Mouse (Mus musculus) kidney, postnatal 4 days (tissue): Measurements from ENCODE around the gene Myb.

Experiments used
- DNase-seq, 2 experiments: peaks; one replicate each; pipeline ENCODE4 v3.0.0; 2021; ENCODE audit warnings: mixed read lengths in 2 of 2

Gene Myb

DNA sequence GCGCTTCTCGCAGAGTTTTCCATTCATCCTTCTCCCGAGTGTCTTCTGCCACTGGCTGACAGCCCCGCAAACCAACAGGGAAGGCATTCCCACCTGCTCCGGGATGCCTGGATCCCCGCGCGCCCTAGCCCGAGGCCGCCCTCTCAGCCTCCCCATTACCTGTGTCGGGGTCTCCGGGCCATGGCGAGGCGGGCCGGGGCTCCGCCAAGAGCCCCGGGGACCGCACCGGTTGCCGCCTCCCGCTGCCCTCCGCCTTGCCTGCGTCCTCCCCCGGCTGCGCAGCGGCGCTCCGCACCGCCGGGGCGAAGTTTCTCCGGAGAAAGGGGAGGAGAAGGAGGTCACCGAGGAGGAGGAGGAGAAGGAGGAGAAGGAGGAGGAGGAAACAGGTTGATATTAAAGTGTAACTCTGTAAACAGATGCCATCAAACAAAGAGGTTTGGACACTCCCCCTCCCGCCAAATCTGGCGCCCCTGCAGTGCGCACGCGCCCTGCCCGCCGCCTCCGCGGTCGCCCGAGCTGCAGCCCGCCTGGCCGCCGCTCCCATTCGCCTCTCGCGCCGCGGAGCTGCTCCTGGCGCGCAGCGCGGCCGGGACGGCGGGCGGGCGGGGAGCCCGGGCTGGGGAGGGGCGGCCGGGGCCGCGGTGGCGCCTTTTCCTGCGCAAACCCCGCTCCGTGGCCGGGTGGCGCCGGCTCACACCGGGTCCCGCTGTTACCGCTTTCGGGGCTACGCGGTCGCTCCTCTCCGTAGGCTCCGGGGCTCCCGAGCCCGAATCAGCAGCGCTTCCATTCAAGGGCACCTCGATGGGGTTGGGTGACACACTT lies at the start of gene Myb:
TSS of gene Myb (minus strand) at position 448 of the 822 bp plus-strand sequence.
- peak; percentile 73 to 84 for DNase-seq

DNA sequence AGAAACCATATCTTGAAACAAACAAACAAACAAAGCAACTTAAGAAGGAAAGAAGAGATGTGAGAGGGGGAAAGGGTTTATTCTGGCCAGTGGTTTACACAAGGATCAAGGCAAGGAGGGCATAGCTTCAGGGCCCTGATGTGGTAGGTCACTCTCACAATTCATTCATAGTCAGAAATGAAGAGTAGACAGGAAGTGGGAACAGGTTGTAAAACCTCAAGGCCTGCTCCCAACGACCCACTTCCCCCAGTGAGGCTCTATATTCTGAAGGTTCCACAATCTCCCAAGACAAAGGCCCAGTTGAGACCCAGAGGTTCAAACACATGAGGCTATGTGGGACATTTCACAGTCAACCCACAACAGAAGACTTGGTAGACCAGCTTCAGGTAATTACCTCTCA lies 46.6 kb upstream of the Myb start:
- no peak for DNase-seq

DNA sequence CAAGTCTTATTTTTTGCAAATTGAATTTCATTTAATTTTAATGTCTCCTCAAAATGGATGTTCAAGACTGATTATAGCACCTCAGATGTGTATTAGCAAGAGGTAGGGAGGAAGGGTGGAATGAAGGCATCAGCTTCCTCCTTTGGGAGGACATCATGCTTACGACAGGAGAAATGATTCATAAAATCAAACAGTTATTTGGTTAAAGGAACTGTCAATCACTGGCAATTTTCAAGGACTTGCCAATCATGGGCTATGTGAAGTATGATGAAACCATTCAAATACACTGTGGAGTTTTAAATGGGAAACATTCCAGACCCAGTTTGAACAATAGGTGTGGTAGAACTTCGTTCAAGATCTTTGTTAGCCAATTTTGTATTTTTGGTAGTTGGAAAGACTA lies 45.4 kb upstream of the Myb start:
- no peak for DNase-seq

DNA sequence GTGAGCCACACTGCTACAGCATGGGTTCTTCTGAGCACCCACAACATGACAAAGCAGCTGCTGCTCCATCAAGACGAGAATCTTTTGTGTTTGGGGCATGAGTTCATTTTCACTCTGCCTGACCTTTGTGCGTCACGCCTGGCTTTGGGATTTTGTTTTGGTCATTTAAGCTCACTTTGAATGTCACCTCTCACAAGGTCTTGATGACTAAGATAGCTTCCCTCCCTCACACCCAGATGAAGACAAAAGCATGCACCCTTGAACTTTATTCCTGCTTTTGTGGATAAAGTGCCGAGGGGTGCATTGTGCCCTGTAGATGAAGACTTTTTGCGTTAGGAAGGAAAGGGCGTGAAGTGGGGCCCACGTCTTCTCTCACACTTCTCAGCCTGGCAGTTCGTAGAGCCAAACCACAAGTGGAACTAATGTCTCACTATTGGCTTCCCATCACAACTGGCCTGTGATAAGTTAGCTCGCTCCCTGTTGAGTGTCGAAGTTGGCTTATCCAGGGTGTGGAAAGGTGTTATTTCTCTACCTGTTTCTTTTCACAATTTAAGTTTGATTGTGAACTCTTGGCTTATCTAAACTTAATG lies 43.8 kb upstream of the Myb start:
- no peak for DNase-seq

DNA sequence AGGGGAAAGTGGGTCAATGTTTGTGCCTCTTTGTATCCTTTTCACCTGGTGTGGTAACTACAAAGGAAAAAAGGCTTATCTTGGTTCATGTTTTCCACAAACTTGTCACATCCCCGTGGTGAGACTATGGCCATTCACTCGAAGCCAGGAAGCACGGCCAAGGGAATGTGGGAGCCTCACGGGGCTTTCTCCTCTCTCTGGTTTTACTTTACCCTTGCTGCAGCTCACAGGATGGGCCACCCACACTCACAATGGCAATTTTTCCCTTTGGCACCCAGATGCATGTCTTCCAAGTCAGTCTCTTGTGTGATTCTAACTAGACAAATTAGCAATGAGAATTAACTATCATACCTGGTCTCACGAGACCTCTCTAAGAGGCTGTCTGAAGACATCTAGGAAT lies 43.1 kb upstream of the Myb start:
- no peak for DNase-seq

DNA sequence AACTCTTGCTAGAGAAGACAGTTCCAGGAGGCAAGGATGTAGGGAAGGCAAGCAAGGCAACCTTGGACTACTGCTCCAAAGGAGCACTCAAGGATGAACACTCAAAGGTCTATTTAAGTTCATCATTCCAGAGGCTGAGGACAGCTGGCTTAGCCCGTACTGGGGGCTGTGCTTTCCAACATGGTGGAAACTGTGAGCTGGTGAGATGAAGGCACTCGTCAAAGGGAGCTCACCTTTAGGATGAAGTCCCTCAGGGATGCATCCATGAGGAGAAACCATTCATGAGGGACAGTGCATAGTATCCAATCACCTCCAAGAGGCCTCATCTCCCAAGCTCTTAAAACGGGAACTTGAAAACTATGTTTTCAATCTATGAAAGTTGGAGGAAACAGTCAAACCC lies 42.7 kb upstream of the Myb start:
- DNase-seq: no peak

DNA sequence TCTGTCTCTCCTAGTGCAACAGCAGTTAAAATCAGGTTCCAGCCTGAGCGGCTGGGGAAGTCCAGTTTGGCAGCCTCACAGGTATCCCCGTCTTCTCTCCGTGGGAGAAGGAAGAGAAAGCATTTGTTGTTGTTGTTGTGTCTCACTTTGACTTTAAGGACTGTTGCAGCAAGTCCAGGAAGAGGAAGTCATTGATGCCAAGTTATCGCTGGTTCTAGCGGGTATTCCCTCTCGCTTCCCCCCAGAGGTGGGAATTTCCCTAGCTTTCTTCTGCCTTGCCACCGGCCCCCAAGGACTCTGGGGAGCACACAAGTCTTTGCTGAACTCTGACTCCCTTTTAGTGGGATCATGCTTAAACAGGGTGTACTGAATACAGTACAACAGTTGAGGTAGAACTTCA lies 40.0 kb upstream of the Myb start:
- no peak for DNase-seq

DNA sequence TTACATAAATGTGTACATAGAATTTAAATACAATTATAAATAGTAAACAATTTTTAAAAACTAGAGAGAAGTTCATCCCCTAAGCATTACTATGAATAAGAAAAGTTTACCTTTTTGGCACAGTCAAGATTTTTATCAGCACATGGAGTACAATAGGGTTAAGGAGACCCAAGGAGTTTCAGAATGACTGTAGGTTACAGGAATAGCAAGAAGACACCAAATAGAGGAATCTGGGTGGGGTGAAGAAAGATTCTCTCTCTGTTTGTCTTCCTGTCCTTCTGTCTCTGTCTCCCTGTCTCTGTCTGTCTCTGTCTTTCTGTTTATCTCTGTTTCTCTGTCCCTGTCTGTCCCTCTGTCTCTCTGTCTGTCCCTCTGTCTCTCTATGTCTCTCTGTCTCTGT lies 39.5 kb upstream of the Myb start:
- no peak for DNase-seq

DNA sequence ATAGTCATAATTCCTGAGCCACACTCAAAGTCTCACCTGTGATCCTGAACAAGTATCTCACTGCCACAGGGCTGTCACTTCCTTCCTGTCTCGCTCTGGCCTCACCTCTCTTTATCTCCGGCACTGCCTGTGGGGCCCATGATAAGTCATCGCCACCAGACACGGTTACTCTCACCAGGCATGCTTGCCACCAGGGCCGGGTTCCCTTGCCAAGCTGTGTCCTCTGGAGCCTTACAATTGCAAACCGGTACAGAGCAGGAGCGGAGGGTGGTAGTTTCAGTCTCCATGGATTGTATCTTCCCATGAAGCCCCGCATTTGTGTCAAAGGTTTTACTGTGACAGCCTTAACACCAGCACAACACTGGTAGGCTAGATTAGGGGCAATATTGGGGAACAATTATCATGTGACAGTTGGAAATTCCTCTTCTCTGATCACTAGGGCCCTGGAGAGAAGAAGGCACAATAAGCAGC lies 35.9 kb upstream of the Myb start:
- no peak for DNase-seq

DNA sequence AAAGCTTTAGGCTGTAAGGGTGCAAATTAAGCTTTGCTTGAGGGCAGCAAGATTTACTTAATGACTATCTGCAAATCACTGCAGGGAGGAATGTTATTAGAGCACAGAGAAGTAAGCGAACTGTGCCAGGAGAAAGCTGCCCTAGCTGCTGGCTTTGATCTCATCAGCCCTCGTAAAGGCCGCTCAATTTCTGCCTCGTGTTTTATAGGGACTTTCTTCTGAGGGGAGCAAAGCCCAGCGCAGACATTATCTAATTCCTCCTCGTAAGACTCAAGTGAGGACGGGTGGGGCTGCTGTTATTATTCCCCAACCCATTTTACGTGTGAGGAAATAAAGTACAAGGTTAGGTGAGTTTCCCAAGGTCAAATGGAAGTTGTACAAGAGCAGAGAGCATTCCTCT lies 34.8 kb upstream of the Myb start:
- DNase-seq: no peak

DNA sequence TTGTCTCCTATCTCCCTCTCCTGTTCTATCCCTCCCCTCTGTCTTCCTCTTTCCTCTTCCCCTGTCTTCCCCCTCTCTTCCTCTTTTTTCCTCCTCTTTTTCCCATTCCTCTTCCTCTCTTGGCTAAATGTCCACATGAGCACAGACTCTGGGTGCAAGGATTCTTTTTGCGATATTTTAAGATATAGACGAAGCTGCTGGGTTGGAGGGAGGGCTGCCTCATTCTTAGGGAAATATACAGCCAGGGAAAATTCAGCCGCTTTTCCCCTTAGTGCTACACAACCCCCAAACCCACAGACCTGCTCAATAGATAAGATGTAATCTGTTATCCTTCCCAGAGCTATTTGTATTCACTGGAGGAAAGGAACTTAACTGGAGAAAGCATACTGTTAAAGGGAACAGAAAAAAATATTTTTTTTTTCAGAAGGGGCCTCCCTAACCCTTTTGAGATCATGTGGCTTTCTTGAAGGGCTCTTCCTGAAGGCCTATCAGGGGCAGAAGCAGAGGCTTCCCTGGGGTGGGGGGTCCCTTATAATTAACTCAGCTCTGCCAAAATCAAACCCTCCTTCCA lies 33.2 kb upstream of the Myb start:
- DNase-seq: no peak

DNA sequence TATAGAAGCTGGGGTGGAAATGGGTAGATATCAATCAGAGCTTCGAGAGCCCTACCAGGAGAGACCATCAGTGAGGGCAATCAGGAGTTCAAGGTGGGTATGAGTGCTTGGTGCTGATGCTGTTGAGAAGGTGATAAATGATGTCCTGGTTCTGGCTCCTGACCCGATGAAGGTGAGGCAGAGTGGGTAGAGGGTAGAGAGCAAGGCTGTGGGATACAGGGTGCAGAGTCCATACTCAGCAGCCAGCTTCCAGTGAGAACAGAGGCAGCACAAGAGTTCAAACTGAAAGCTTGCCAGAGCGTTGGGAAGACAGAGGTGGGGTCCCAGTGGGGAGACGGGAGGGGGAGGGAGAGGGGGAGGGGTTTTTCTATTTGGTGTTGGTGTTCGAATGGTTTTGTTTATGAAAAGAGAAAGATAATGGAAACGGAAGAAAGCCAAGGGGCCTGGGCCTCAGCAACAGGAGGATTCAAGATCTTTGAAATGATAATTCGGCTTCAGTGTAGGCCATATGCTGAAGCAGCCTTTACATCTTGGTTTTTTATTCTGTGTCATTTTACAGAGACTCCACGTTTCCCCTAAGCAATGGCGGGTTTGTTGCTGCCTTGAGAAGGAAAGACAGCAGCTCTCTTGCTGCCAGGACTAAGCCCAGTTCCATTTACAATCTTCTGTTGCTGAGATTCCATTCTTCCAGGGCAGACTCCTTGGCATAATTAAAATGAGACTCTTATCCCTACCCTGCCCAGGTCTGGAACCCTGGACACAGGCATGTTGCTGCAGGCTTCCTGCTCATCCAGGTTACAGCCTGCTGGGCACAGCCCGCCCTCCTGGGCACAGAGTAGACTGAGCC lies 32.5 kb upstream of the Myb start:
- DNase-seq: no peak

DNA sequence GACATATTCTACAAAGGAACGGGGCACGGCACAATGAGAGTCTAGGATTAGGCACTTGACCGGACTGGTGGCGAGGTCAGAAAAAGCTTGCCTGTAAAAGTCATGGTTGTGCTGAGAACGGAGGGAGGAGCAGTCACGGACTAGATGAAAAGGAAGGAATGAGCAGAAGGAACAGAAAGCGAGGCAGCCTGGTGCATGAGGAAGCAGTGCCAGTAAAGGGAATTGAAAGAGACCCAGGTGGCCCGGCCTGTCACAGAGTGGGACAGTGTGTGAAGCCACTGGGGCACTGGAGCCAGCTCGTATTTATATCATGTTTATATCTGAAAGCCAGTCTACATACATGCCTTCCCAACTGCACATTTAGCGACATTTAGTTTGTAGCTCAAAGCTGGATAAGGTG lies 31.7 kb upstream of the Myb start:
- DNase-seq: no peak

DNA sequence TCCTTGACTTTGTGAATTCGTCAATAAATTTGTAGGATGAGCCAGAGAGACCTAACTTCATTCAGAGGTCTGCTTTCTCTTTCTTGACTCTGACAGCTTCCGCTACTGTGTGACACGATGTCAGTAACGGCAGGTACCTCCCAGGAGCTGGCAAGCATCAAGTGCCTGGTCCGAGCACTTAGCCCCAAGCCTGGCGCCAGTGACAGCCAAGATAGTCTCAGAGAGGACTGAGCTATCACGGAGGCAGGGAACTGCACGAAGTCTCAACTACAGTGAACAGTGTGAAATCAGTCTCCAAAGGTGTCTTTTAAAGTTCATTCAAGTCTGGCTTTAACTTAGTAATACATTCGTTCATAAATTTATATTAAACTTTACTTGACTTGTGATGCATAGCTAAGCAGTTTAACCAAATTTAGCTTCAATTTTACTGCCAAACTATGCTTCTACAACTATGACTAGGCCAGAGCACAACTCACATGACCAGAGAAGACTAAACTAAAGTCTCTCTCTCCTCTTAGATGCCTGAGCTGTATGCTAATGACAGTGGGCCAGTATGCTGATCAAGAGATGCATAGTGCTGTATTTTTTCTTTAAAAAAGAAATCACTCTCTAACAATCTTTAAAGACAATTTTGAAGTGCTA lies 29.1 kb upstream of the Myb start:
- DNase-seq: no peak

DNA sequence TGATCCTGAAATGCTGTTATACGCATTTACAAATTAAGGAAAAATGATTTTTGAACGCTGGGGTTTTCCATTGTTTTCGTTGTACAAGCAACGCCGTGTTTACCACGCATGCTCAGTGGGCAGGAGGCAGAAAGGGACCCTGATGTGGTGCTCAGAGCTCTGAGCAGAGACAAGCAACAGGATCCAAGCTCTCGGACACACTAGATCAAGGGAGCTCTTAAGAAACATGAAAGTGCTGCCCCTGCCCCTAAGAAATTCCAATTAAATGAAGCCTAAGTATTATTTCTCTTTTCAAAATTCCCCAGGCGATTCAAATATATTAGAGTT lies 28.5 kb upstream of the Myb start:
- no peak for DNase-seq

DNA sequence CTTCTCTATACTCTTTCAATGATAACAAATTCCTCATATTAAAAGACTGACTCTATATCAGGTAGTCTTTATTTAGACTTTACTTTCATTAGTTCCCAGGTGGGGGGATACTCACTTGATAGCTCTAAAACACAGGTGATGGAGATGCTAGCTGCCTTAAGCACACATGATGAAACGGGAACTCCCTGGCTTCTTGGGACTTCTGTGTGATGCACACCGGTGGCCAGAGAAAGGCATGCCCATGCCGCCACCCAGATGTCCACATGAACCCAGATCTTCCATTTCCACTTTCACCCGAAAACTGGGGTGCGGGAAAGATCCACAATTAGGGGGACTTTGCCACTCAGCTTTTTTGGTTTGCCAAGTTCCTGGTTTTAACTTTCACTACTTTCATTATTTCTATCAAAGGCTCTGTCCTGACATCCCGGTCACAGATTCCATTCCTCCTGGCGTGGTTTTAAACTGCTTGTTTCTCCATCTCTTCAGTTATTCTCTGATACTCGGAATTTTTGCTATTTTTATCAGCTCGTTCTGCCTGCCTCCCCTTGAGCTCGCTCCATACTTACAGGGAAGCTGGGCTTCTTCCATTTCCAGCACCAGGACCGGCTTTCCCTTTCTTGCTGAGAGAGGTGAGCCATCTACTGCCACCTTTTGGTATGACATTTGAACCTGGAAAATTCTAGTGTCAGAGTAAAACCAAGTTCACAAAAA lies 27.9 kb upstream of the Myb start:
- DNase-seq: peak; percentile 40 to 60

DNA sequence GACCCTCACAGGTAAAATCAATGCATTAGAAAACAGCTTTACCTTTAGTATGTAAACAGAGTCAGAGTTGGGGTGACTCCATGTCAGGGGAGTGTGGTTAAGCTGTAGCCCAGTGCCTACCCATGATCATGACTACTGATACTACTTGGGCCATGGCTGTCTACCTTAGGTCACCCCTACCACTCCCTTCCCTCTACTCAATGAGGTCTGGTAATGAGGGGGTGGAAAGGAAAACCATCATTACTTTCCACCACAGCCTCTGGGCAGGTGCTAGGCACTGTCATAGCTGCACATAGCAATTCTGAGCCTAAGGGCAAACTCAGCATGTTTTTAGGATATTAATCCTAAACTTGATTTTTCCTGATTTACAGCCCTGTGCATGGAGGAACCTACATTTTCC lies 27.1 kb upstream of the Myb start:
- DNase-seq: no peak

DNA sequence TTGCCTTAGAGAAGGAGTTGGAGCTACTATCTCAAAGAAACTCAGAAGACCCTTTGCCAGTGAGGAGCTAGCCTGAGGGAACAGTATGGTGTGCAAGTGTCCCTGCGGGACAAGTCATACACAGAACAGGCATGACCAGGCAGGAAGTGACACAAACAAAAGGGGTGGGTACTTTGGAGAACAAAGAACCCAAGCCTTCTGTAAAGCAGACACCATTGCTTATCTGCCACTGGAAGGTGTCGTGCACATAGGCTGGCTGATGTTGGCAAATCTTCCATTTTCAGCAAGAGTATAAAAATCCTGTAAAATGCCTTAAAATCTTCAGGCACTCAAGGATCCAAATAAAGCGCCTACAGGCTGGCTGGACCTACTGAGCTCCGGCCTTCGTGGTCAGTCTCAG lies 25.9 kb upstream of the Myb start:
- DNase-seq: no peak

DNA sequence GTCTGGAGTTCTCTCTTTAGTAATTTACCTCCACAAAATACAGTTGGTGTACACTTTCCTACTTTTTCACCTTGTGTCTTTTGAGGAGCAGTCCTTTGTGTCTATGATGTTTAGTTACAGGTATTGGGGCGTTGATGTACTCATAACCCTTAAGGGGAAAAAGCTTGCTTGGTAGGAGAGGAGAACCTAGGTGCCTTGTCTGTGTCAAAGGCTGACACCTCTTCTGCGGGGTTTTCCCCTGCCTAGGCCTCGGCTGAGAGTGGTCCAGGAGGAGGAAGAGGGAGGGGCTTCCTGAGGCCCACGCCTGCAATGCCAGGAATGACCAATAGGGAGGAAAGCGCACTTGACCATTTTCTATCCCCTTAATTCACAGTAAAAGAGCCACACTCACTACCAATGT lies 17.9 kb upstream of the Myb start:
- peak; percentile 27 to 29 for DNase-seq

DNA sequence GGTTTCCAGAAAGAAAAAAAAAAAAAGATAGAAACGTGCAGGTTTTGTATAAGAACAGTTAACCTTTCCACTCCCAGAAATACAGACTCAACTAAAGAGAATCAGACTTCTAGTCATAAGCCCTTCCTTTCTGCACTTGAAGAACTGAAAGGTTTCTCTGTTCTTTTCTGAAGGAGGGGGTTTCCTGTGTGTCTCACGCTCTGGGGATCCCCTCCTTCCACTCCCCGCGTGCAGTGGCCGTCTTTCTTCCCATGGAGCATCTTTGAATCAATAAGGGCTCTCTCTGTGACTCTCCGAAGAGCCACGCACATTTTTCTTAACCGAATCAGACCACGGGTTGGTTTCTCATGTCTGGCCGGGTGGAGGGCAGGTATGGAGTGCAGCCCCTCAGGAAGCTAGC lies 17.5 kb upstream of the Myb start:
- no peak for DNase-seq

DNA sequence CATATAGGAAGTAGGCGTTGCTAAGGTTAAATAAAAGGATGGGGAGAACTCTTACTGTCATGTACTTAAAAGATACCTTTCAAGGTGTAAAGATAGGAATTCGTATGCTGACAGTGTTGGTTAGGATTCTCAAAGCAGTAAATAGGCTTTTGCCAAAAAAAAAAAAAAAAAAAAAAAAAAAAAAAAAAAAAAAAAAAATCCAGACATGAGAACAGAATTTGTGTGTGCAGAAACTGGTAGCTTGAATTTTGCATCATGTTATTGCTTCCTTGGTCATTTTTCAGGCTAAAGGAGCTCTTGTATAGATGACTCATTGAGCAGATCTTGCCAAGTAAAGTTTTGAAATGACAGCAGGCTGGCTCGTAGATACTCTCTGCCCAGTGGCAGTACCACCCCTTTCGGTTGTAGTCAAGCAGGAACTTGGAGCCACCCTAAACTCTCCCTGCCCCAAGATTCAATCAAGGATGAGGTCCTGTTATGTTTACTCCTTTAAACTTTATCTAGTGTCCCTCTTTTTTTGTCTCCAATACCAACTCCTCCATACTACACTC lies 11.9 kb upstream of the Myb start:
- DNase-seq: no peak

DNA sequence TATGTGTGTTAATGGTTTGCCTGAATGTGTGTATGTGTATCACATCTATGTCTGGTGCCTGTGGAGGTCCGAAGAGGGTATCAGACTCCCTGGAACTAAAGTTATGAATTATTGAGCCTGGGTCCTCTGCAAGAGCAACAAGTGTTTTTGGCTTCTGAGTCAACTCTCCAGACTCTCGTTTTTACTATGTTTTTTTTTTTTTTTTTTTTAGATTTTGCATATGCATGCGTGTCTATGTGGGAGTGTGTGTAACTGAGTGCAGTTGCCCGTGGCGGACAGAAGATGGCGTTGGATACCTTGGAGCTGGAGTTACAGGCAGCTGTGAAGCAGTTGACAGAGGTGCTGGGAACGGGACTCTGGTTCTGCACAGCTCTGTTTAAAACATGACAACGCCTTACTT lies 7.7 kb upstream of the Myb start:
- DNase-seq: no peak
